Mouse (Mus musculus) inflammation-experienced regulatory T-cells, adult 6 months (primary cell): Measurements from ENCODE around the gene P2ry6. TPM values are rescaled to one million over a fixed set of nuclear protein-coding genes. Genes with fewer than 3 reads are reported as not detected.

Source experiments
- ATAC-seq: one replicate; pipeline ENCODE4 v1.8.0; 2017
- polyA plus RNA-seq, 3 experiments: library from polyadenylated mRNA; unstranded; fragments of 100-300 nt; shearing (Covaris generic); gene quantifications; one replicate each; pipeline ENCODE4 v1.2.1; 2017

P2ry6 gene
- polyA plus RNA-seq, 3 experiments from 2014 or later = 0.60 TPM; not detected in 2

DNA sequence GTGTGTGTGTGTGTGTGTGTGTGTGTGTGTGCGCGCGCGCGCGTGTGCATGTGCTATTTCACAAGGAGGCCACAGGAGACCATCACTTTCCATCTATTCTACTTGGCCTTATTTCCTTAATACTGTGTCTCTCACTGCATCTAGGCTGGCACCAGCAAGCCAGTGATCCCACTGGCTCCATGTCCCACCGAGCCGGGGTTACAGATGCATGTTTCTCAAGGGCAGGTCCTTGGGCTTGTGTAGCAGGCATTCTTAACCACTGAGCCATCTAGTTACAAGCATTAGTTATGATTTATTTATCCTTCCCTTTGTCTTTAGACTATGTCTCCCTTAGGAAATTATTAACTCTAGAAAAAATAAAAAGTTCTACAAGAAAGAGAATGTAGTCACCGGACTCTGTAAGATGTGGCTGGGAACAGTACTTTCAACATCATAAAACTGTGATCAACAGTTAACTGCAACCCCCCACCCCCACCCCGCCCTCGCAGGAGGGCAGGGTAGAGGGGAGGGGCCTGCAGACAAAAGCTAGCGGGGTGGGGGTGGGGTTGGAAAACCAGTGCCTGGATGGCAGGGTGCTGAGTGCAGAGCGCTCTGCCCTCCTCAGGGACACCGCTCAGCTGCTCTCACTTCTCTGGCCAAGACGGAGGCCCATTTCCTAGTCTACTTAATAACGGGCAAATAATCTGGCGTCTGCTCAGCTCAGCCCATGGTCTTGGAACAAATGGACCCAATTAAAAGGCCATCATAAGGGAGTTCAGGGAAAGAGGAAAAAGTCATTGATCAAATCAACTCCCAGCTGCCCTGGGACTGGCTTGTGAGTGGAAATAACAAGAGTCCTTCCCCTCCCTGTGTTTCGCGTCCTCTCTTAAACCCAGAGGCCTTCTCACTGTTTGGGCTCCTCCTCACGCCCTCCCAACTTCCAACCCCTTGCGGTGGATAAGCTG, 10.3 kb upstream of the P2ry6 start:
- no peak for ATAC-seq

DNA sequence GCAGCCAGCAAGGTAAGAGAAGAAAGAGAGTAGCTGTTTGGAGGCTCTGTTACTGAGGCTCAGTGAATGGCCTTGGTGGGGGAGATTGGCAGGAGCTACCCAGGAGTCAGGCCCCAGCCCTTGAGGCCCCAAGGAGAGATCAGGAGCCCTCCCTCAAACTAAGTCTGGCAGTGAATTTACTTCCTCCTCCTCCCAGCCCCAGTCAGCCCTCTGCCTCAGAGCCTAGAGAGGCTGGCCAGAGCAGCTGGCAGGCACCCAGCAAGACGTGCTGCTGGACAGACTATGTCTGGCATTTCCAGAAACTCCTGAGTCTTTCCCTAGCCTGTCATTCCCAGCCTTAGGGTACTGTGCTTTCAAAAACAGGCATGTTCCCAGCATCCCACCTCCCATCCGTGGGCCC, 4.7 kb upstream of the P2ry6 start:
- ATAC-seq = no peak

DNA sequence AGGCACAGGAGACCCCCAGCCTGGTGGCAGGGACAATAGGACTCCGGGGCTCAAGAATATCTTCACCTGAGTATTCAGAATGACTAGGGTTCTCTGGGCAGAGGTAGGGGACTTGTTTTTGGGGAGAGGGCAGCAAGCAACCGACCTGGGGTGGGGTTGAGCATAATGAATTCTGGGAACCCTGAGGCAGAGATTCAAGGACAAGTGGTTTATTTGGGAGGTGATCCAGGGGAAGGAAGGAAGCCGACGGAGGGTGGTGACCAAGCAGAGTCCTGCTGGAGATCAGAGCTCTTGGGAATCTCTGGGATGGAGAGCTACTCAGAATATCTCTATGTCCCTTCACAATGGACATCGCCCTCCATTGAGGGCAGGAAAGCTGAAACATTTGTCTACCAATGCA, 3.7 kb upstream of the P2ry6 start:
- no peak for ATAC-seq

DNA sequence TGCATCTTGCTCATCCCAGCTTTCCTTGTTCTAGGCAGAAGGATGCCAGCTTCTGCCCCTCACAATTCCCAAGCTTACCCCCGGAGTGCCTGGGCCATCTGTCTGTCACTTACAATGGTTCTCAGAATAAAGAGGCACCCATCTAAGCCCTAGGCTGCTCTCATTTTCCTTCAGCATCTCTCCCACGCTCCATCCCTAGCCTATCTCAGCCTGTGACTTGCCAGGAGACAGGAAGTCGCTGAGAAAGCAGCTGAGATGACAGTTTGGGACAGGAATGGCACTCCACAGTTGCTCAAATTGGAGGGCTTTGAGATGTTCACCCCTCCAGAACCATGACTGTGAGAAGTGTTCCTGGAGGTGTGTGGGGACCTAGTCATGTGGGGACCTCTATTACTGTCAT, 1.6 kb downstream of the P2ry6 start:
- ATAC-seq = no peak

DNA sequence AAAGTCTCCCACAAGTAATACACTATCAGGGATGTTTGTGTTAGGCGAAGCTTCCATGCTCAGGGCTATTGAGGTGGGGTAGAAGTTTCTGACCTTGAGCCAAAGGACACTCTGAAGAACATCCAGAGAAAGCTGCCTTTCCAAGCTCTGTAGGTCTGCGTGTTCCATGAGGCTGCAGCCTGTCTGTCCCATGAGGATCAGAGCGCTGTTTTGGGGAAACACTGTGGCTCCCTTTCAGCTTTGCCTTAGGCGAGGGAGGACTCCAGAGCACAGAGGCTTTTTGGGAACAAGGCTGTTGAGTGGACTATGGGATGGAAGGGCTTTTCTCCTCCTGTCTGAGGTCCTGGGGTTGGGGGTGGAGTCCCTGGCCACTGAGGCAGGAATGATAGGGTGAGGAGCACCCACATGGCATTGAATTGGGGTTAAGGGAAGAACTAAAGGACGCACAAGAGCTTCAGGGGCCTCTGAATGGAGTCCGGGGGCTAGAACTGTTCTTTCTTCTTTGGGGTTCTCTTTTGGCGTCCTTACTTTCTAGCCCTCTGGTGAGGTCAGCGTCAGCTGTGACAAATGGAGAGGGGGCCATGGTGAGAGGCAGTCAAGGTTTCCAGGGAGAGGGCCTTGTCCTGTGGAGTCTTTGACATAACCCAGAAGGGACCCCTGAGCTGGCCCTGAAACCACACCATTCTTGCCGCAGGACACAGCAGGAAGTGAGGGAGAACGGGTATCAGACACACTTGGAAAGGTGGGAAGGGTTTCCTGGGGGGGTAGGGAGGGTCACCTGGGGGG, 5.4 kb downstream of the P2ry6 start:
- ATAC-seq = no peak

DNA sequence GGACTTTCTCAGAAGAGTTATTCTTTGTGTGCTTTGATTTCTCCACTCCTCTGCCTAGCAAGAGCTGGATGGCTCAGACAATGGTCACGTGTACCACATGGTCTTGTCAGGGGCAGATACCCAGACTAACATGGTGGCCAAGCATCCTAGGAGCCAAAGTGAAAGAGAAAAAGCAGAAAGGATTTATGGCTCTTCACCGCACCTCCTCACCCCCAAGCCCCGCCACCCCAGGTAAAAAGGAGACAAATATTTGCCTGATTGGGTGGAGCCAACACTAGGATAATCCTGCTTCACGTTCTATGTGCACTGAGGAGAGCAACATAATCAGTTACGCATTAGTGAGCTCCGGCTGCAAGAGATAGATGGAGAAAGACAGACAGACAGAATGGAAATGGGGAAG, 6.1 kb downstream of the P2ry6 start:
- no peak for ATAC-seq

DNA sequence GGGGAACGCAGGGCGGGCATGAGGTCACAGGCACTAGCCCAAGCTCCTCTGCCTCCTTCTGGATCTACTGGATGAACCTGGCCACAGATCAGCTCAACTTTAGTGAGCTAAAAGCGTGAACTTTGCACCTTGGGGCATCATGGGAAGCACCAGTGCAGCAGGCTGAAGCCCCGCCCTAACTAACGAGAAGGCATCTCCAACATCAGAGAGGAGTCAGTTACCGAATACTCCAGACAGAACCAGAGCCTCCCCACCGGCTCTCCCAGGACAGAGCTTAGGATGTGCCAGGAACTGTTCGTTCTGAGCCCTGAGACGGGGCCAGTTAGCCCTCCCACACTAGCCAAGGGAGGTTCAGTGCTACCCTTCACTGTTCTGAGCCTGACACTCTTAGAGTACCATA, 6.6 kb downstream of the P2ry6 start:
- ATAC-seq = no peak

DNA sequence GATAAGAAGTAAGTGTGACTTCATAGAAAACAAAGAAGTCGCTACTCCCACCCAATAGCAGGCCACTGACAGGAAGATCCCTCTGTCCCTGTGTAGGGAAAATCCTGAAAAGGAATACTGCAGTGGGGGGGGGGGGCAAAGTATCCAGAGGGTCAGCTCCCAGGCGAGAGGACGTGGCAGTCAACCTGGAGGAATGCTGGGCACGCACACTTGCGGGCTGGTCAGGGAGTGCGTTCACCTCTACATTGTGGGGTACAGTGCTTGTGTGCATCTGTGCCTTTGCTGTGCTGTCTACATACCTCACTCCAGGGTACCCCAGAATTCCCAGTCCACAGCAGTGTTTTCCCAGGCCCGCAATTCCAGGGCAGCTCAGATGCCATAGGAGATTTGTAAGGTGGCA, 8.4 kb downstream of the P2ry6 start:
- no peak for ATAC-seq

DNA sequence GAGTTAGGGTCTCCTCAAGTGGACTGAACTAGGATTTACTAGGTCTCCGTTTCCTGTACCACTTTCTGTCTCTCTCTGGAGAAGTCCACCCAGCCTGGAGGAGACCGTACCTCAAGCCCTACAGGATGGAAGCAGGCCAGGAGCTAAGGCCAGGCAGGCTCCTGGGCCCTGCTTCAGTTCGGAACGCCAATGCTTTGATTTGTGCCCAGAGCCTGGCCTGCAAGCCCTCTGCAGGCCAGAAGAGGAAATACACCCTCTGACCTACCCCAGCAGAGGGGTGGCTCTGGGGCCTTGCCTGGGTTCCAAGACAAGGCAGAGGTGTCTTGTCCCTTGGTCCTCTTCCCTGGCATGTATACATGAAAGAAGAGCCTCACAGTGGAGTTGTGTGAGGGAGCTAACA, 9.4 kb downstream of the P2ry6 start:
- no peak for ATAC-seq

DNA sequence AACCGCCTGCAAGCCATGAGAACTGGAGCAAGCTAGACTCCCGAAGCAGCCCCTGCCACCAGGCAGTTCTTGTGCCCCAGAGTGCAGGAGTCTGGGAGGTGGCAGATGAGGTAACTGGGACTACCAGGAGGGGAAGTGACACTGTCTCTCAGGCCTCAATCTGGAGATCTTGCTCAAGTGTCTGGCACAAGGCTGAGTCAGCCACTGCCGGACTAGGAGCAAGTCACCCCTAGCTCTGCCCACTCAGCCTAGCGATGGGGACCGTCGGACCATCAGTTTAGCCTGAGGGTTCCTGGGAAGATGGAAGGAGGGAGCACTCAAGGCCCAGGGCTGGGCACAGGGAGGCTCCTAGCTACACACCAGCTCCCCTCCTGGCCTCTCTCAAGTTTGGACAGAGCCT, 10.2 kb downstream of the P2ry6 start:
- no peak for ATAC-seq

DNA sequence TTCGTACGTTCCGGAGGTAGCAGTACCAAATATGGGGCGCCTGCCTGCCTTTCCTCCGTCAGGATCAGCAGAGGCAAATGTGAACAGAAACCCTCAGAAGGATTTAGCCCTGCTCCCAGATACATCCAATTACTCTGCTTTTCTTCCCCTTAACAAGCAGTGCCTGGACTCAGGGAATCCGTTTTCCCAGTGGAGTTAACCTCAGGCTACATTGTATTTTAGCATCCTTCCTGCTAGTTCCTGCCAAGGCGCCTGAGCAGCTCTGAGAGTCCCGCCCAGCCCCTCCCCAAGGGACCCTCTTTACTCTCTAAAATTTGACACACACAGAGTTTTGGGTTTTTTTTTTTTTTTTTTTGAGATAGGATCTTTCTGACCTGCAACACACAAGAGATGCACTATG, 11.1 kb downstream of the P2ry6 start:
- ATAC-seq = no peak

DNA sequence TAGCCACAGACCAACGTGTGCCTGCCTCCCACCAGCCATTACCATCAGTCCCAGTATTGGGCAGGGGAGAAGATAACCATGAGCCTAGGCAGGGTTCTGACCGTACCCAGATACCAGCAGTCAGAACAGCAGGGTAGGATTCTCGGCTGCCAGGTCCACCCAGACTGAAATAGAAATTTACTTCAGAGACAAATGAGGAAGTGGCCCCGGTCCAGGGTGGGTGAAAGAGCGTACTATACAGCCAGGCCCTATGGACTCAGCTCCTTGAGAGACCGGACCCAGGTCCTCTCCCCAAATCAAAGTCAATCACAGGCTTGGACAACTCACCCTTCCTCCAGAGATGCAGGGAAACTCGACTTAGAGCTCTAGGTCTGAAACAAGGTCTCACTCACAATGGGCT, 13.3 kb downstream of the P2ry6 start:
- ATAC-seq = no peak

DNA sequence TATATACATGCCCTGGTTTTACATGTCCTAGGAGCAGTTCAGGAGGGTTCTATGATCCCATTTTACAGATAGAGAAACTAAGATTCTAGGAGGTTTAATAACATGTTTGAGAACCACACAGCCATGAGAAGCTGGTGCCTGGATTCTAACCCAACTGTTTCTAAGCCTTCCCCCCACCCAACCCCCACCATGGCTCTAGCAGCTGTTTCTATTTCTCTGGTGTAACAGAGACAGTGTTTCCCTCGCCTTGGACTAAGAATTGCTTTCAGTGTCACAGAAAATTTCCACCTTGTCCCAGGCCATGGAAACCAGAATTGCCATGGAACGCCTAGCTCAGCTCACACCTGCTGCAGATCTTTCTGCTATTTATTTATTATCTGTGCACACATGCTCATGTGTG, 14.0 kb downstream of the P2ry6 start:
- no peak for ATAC-seq

DNA sequence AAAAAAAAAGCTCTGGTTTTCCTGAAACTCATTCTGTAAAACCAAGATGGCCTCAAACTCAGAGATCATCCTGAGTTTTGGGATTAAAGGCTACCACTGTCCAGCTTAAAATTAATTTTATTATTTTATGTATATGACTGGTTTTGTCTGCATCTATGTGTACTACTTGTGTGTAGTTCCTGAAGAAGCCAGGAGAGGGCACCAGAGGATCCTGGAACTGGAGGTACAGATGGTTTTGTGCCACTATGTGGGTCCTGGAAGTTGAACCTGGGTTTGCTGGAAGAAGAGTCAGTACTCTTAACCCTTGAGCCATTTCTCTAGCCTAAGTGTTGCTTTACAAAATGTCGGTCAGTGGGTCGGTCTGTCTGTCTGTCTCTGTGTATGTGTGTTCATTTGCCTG, 16.0 kb downstream of the P2ry6 start:
- ATAC-seq = no peak

DNA sequence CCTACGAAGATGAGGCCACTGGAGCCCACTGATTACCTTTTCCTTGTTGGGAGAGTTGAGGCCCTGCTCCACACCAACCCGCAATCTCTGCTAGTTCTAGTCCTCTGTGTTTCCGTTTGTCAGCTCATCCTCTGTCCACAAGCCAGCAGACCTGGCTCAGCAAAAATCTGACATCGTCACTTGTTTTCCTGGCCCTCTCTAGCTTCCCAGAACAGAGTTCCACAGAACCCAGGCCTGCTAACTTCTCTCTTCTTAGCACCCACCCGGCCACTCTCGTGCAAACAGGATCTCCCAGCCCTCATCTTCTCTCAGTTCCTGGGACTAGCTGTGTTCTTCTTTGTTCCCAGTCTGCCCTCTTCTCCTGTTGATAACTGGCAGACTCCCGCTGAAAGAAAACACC, 21.8 kb downstream of the P2ry6 start:
- no peak for ATAC-seq

DNA sequence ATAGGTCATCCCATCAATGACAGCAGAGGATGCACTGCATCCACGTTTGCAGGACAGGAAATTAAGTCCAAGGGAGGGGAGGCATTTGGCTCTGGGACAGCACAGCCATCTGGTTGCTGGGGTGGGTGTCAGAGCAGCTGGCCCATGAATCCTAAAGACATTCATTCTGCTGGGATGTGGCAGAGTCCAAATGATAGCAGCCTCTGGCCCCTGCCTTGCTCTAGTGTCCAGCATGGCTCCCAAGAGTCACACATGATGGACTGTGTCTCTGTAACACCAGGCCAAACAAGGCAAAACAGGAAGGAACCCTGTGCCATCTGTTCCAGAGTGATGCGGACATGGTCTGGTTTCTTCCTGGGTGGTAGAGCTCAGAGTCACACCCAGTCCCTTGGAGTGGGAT, 22.5 kb downstream of the P2ry6 start:
- ATAC-seq = no peak

DNA sequence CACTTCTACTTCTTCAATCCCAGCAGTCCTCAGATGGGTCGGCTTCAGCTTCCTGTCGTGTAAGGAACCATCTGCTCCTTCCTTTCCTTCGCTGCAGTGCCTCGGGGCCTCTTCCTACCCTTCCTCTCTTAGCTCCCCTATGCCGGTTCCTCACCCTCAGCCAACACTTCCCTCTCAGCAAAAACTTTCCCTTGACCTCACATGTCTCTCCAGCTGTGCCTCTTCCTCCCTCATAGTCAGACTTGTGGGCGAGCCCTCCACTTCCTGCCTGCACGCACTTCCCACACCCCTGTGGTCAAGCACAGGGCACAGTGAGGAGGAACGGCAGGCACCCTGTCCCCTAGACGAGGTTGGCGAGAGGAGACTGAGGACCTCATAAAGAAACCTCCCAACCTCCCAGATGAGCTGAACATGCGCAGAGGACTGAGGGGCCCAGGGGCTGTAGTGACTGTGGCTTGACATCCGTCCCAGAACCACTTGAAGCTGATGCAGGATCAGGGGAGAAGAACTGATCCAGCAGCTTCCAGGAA, 23.9 kb downstream of the P2ry6 start:
- no peak for ATAC-seq

DNA sequence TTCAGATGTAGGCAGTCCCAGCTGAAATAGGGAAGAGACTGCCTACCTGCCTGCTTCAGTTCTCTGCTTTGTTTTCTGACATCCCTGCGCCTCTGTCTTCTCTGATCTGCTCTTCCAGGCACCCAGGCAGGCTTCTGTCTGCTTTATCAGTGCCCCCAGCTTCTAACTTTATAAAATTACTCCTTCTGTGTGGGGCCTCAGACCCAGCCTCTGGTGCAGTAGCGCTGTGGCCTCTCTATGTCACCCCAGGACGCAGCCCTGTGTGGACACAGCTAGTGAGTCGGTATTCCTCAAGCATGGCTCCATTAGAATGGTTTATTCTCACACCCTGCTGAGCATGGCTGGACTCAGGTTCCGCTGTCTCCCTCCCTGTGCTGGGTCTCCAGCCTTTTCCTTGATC, 24.4 kb downstream of the P2ry6 start:
- ATAC-seq = no peak

DNA sequence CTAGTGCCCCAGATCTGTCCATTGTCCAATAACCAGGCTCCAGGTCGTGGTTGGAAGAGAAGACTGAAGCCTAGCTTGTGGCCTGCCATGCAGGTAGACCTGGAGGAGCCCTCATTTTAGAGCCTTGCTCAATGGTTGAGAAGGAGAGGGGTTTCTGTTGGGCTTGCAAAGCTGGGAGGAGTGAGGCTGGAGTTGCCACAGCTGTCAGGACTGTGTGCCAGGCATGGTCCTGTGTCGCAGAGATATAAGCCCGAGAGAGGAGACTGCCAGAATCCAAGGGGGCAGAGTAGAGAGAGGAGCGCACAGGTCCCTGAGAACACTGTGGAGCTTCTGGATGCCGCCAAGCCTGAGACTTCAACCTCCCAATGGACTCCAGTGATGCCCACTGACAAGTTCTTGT, 29.7 kb downstream of the P2ry6 start:
- ATAC-seq = no peak

DNA sequence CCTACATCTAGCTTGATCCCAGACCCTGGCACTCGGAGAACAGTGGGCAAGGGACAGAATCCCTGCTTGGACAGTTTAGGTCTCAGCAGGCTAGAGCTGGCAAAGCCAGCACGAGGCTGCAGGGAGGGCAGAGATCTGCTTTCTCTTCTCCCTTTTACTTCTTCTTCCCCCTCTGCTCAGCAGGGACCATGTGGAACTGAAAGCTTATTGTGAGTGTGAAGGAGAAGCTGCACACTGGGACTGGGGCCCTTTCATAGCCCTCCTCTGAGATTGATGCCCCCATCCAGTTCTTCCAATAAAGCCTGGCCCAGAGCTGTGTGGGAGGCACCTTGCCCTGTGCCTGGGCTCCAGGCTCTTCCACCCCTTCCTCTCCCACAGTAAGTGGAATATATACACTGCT, 30.1 kb downstream of the P2ry6 start:
- no peak for ATAC-seq

DNA sequence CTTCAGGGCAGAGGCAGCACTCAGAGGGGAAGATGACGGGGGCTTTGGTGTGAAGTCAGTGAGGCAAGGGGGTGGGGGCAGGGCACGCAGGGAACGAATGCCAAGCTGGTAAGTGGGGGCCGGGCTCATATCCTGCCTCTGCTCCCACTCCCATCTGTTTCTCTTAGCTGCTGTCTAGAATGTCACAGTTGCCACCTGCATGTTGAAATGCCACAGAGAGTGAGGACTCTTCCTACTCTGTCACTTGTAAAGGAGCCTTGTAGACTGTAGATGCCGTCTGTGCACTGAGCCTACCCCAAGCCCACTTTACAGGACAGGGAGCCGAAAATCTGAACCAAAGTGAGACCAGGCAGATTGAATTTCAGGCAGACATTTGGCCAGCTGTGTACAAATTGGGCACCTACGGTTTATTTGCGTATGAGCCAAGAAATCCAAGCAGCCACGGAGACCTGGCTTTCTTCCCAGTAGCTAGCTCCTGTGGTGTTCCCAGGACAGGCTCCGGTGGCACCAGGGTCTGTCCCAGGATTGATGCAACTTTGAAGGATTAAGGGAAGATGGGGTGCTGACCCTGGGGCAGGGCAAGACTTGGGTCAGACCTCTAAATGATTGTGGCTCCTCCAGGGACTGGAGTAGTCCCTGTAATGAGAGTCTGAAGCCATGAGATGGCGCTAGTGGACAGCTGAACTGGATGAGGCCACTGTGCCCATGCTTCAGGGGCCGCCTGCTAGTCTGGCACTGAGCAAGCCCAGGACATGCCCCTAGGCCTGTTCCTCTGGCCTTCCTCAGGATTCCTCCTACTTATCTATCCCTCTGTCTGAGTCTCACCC, 31.4 kb downstream of the P2ry6 start:
- ATAC-seq = no peak

DNA sequence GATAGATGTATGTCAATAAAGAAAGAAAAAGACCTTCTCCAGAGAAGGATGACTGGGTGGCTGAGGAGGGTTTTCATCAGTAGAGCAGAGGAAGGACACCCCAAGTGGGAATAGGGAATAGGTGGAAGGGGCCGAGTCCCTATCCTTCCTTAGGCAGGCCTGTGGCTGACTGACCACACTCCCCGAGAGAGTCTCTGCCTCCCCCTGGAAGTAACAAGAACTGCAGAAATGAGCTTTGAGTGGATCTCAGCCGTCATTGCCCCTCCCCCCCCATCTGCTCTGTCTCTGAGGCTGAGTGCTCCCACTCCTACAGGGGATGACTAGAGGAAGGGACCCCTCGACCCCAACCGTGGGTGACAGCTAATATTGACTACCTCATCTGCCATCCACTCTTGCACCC, 33.3 kb downstream of the P2ry6 start:
- ATAC-seq = no peak

DNA sequence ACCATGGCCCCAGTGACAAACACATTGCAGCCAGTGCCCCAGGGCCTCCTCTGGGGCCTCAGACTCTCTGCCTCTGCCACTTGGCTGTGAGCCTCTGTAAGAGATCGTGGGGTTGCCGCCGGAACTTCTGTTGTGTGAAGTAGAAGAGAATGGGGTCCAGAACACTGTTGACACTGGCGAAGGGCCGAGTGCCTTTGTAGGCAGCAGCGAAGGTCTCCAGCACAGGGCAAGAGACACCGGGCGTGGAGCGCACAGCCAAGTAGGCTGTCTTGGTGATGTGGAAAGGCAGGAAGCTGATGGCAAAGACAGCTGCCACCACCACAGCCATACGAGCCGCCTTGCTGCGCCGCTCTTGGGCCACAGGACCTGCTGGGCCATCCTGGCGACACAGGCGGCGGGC, 36.3 kb downstream of the P2ry6 start:
- ATAC-seq = no peak
